Mouse (Mus musculus) brain, embryonic 18.5 days (tissue): ENCODE results near the gene Elane.
A peak's percentile ranks its signal among the peaks of the same experiment; 100 is the strongest.

Experiments used
- DNase-seq: peaks from one replicate; pipeline ENCODE4 v3.0.0-alpha.2; 2012; ENCODE audit warnings: low read depth, low spot score

Gene Elane

GRCm38 (mm10) chr10:79886054-79886453 lies at the start of gene Elane:
Gene Elane (plus strand): TSS chr10:79886247.
- no peak for DNase-seq

GRCm38 (mm10) chr10:79836918-79837317 lies 49.1 kb upstream of the Elane start:
- DNase-seq, result no peak

GRCm38 (mm10) chr10:79838151-79838550 lies 47.9 kb upstream of the Elane start:
- DNase-seq, result no peak

- no peak for DNase-seq
These were observed 46.0 kb upstream of the Elane start for GRCm38 (mm10) chr10:79840091-79840490.

GRCm38 (mm10) chr10:79840644-79841551 lies 45.1 kb upstream of the Elane start:
- no peak for DNase-seq

- DNase-seq, result no peak
These were observed 43.7 kb upstream of the Elane start for GRCm38 (mm10) chr10:79842322-79842721.

GRCm38 (mm10) chr10:79843476-79843875 lies 42.6 kb upstream of the Elane start:
- DNase-seq, result no peak

GRCm38 (mm10) chr10:79846553-79846952 lies 39.5 kb upstream of the Elane start:
- no peak for DNase-seq

GRCm38 (mm10) chr10:79849941-79850628 lies 36.0 kb upstream of the Elane start:
- DNase-seq, result no peak

- no peak for DNase-seq
These were observed 34.4 kb upstream of the Elane start for GRCm38 (mm10) chr10:79851653-79852052.

GRCm38 (mm10) chr10:79852107-79852789 lies 33.8 kb upstream of the Elane start:
- DNase-seq, result no peak

GRCm38 (mm10) chr10:79852827-79853226 lies 33.2 kb upstream of the Elane start:
- DNase-seq, result no peak

GRCm38 (mm10) chr10:79853392-79853791 lies 32.7 kb upstream of the Elane start:
- DNase-seq, result no peak

GRCm38 (mm10) chr10:79853860-79854795 lies 31.9 kb upstream of the Elane start, which contains the start of gene Ptbp1:
Gene Ptbp1 (plus strand): TSS chr10:79854427.
- DNase-seq, result peak; percentile 100

GRCm38 (mm10) chr10:79854801-79855541 lies 31.1 kb upstream of the Elane start:
- DNase-seq, result no peak

GRCm38 (mm10) chr10:79855558-79856184 lies 30.4 kb upstream of the Elane start:
- DNase-seq, result no peak

GRCm38 (mm10) chr10:79856280-79856679 lies 29.8 kb upstream of the Elane start:
- DNase-seq, result no peak

GRCm38 (mm10) chr10:79856704-79857451 lies 29.2 kb upstream of the Elane start:
- no peak for DNase-seq

- DNase-seq, result no peak
These were observed 28.6 kb upstream of the Elane start for GRCm38 (mm10) chr10:79857452-79857811.
